Mouse (Mus musculus): Measurements from ENCODE around the gene Lhfpl3.

DNA sequence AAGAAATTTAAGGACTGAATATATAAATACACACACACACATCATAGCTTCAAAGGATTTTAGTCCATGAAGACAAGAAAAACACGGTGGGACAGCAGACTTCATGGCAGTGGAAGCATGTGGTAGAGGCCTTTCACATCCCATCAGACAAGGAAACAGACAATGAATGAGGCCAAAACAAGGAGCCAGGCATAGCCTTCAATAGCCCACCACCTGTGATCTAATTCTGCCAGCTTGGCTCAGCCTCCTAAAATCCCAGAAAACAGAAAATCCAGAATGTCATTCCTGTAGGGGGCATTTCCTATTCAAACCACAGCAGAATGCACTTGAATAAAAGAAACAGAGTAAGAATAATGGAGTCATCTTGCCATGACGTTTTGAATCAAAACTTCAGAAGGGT, 381.0 kb downstream of the Lhfpl3 start:
- TF ChIP-seq CTCF (IDR thresholded peaks at IDR 0.05; ENCODE audit: extremely low read depth, insufficient read length, insufficient replicate concordance, low read depth, low read length) (no peak), POLR2A (IDR thresholded peaks at IDR 0.05; ENCODE audit: low read depth, low read length) (no peak)
